Mouse (Mus musculus): ENCODE measurements around the gene Sec24a. TPM values are rescaled to one million over a fixed set of nuclear protein-coding genes. Genes with fewer than 3 reads are reported as not detected.
A peak's percentile ranks its signal among the peaks of the same experiment; 100 is the strongest.
"Not testable (repeated sequence)": the region's sequence is repeated elsewhere in the genome, so short reads cannot be mapped to it uniquely, and the experiment has no call there.

The Sec24a gene
- total RNA-seq, 1 experiment = 10.9 TPM

- peak; percentile 76 for TF ChIP-seq ZNF384 (IDR thresholded peaks at IDR 0.05; ENCODE audit: low read depth, low read length)
- H3K9ac ChIP-seq (ENCODE audit: insufficient read depth, low read depth, low read length, poor library complexity, severe bottlenecking); DNase-seq (ENCODE audit: low read depth, low spot score); H3K4me3 ChIP-seq (ENCODE audit: insufficient read depth in 1 of 2, low read depth in 1 of 2, low read length in 2 of 2, poor library complexity in 1 of 2, severe bottlenecking in 1 of 2); H3K4me1 ChIP-seq (ENCODE audit: control insufficient read depth in 2 of 2, insufficient read depth in 2 of 2, low read length in 2 of 2, poor library complexity in 1 of 2); H3K27ac ChIP-seq (ENCODE audit: insufficient read depth, low read depth, low read length, poor library complexity, severe bottlenecking); H3K9me3 ChIP-seq (ENCODE audit: control insufficient read depth, insufficient read depth, low read depth, low read length); in situ Hi-C loops (cut with MboI; ENCODE audit: low sequenced_read_pairs in 2 of 2, unreplicated experiment in 2 of 2); H3K36me3 ChIP-seq (ENCODE audit: control insufficient read depth, insufficient read depth, low read length, poor library complexity, severe bottlenecking): not testable (repeated sequence)
Measured at GRCm38 (mm10) chr11:51690597-51690996, 72.8 kb downstream of the Sec24a start.

DNA sequence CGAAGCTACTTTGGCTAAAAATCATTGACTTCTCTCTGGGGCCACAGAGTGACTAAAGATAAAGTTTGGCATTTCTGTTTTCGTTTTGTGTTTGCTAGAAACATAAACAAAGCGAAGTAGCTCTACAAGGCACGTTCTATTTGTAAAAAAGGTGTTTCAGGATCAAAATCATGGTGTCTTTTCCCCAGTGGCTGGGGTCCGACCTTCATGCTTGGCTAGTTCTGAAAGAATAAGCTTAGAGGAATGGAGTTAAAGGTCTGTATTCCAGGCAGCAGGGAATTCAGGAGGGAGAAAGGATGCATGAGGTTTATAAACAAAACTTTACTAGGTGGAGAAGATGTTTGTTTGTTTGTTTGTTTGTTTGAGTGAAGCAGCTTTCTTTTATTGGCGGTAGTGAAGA is 74.1 kb downstream of the Sec24a start:
- peak overlapping the region; percentile 99; the same call in 1 of the 2 replicates for H3K9ac ChIP-seq (ENCODE audit: insufficient read depth, low read depth, low read length, poor library complexity, severe bottlenecking)
- peaks cover 7% of the 10 kb centered on the region for H3K36me3 ChIP-seq (ENCODE audit: control insufficient read depth, insufficient read depth, low read length, poor library complexity, severe bottlenecking)
- in situ Hi-C loops (cut with MboI; ENCODE audit: low sequenced_read_pairs in 2 of 2, unreplicated experiment in 2 of 2) = loop anchor here in 1 of 2 experiments (10.0 kb wide), 1 partner anchor 75 kb away; the partner anchor contains the start of gene Nhp2
- DNase-seq (ENCODE audit: low read depth, low spot score) = no peak
- H3K4me1 ChIP-seq (ENCODE audit: control insufficient read depth in 2 of 2, insufficient read depth in 2 of 2, low read length in 2 of 2, poor library complexity in 1 of 2) = no peaks in the 10 kb centered on the region
- H3K9me3 ChIP-seq (ENCODE audit: control insufficient read depth, insufficient read depth, low read depth, low read length) = no peaks in the 10 kb centered on the region
- H3K4me3 ChIP-seq (ENCODE audit: insufficient read depth in 1 of 2, low read depth in 1 of 2, low read length in 2 of 2, poor library complexity in 1 of 2, severe bottlenecking in 1 of 2) = peak overlapping the region; percentile 78 to 92
- no peak for TF ChIP-seq HCFC1 (IDR thresholded peaks at IDR 0.05; ENCODE audit: borderline replicate concordance, insufficient read depth, low read length)
- TF ChIP-seq MAFK (IDR thresholded peaks at IDR 0.05; ENCODE audit: insufficient read depth, low read depth, low read length) = no peak
- TF ChIP-seq ZC3H11A (IDR thresholded peaks at IDR 0.05; ENCODE audit: borderline replicate concordance, low read depth, low read length) = no peak
- TF ChIP-seq ZNF384 (IDR thresholded peaks at IDR 0.05; ENCODE audit: low read depth, low read length) = no peak
- no peak for TF ChIP-seq CHD2 (IDR thresholded peaks at IDR 0.05; ENCODE audit: low read depth, low read length)
- H3K27ac ChIP-seq (ENCODE audit: insufficient read depth, low read depth, low read length, poor library complexity, severe bottlenecking) = peak overlapping the region; percentile 100; the same call in 1 of the 2 replicates

DNA sequence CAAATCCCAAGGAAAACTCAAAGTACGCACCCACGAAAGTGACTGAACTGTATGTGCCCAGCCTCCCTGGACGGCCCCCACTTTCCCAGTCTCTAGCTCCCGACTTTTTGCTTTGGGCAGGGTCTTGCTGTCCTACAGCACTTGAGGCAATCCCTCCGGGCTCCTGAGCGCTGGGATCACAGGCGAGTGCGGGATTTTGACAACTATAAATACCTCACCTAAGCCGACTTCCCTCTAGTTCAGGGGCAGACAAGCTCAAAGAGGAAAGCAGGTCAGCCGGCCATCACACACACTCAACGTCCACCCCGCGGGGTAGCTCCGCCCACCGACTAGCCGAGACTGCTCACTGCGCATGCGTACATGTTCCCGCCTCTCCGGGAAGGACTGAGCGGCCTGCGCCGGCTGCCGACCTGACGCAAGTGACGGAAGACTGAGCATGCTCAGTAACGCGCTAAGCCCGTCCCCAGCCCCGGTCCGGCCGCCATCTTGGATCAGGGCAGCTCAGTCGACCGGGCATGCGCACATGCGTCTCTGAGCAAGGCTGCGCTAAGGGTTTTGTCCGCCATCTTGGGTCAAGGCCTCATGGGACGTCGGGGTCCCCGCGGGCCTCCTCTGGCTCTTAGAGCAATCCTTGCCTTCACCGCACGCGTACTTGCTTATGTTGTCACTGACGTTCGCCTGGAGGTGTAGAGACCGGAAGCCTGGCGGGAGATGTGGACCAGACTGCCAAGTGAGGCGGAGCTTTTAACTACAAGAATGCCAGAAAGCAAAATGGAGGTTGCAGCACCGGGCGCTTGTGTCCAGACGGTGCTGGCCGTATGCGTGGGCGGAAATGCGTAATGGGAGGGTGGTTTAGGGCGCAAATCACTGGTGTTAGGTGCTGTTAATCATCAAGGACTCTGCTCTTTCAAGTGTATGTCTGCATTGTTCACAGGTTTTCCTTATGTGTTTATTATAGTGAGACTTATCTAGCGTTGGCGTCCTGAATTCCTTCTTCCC is 74.8 kb downstream of the Sec24a start, which contains the start of gene 0610009B22Rik:
Gene 0610009B22Rik, minus strand, starts transcription at position 545 of the 999 bp plus-strand sequence.
- Histone ChIP-seq H3K9ac (ENCODE audit: insufficient read depth, low read depth, low read length, poor library complexity, severe bottlenecking) (peak within 1 kb of the TSS; percentile 99), H3K4me1 (ENCODE audit: control insufficient read depth in 2 of 2, insufficient read depth in 2 of 2, low read length in 2 of 2, poor library complexity in 1 of 2) (no peaks in the 10 kb centered on the region), H3K9me3 (ENCODE audit: control insufficient read depth, insufficient read depth, low read depth, low read length) (no peaks in the 10 kb centered on the region), H3K27ac (ENCODE audit: insufficient read depth, low read depth, low read length, poor library complexity, severe bottlenecking) (peak within 1 kb of the TSS; percentile 100), H3K36me3 (ENCODE audit: control insufficient read depth, insufficient read depth, low read length, poor library complexity, severe bottlenecking) (peaks cover 7% of the 10 kb centered on the region), H3K4me3 (ENCODE audit: insufficient read depth in 1 of 2, low read depth in 1 of 2, low read length in 2 of 2, poor library complexity in 1 of 2, severe bottlenecking in 1 of 2) (peak within 1 kb of the TSS; percentile 89 to 92)
- TF ChIP-seq MAFK (IDR thresholded peaks at IDR 0.05; ENCODE audit: insufficient read depth, low read depth, low read length) (no peak), CHD2 (IDR thresholded peaks at IDR 0.05; ENCODE audit: low read depth, low read length) (no peak), HCFC1 (IDR thresholded peaks at IDR 0.05; ENCODE audit: borderline replicate concordance, insufficient read depth, low read length) (peak; percentile 75), ZC3H11A (IDR thresholded peaks at IDR 0.05; ENCODE audit: borderline replicate concordance, low read depth, low read length) (no peak)
- peak; percentile 98 for DNase-seq (ENCODE audit: low read depth, low spot score)
- in situ Hi-C loops (cut with MboI; ENCODE audit: low sequenced_read_pairs in 2 of 2, unreplicated experiment in 2 of 2) = loop anchor here in 1 of 2 experiments (10.0 kb wide), 1 partner anchor 74 kb away; the partner anchor contains the start of gene Nhp2

DNA sequence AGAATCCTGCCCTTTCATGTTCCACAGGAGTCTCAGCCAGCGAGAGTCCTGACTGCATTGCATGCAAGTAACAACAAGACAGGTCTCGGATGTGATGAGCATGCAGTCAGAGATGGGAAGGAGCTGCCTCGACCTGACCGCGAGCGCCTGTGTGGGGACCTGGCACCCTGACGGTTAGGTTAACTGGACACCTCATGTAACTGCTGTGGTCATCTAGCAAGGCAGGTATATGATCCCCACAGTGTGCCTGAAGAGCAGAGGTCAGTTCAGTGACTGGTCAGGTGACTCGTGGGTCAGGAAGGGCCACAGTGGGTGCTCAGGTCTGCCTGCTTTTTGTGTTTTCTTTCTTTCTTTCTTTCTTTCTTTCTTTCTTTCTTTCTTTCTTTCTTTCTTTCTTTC is 81.5 kb downstream of the Sec24a start:
- 0 out of 4 replicates have a peak, but pooled peaks cover 0 to 4% of the 10 kb centered on the region in 2 experiments for H3K4me1 ChIP-seq (ENCODE audit: control insufficient read depth in 2 of 2, insufficient read depth in 2 of 2, low read length in 2 of 2, poor library complexity in 1 of 2)
- no peak overlapping the region for H3K4me3 ChIP-seq (ENCODE audit: insufficient read depth in 1 of 2, low read depth in 1 of 2, low read length in 2 of 2, poor library complexity in 1 of 2, severe bottlenecking in 1 of 2)
- H3K9me3 ChIP-seq (ENCODE audit: control insufficient read depth, insufficient read depth, low read depth, low read length) = no peaks in the 10 kb centered on the region
- no peak for TF ChIP-seq HCFC1 (IDR thresholded peaks at IDR 0.05; ENCODE audit: borderline replicate concordance, insufficient read depth, low read length)
- no peak for TF ChIP-seq MAFK (IDR thresholded peaks at IDR 0.05; ENCODE audit: insufficient read depth, low read depth, low read length)
- no peak for TF ChIP-seq ZNF384 (IDR thresholded peaks at IDR 0.05; ENCODE audit: low read depth, low read length)
- no peak for TF ChIP-seq ZC3H11A (IDR thresholded peaks at IDR 0.05; ENCODE audit: borderline replicate concordance, low read depth, low read length)
- TF ChIP-seq CHD2 (IDR thresholded peaks at IDR 0.05; ENCODE audit: low read depth, low read length) = no peak
- H3K9ac ChIP-seq (ENCODE audit: insufficient read depth, low read depth, low read length, poor library complexity, severe bottlenecking) = no peak overlapping the region
- no peak for DNase-seq (ENCODE audit: low read depth, low spot score)
- in situ Hi-C loops (cut with MboI; ENCODE audit: low sequenced_read_pairs in 2 of 2, unreplicated experiment in 2 of 2) = loop anchor here (5.0 to 10.0 kb wide), 2 partner anchors 65 to 67 kb away; partner anchors contain the start of gene Nhp2 (in 2 of the 2)
- peaks cover 7% of the 10 kb centered on the region for H3K36me3 ChIP-seq (ENCODE audit: control insufficient read depth, insufficient read depth, low read length, poor library complexity, severe bottlenecking)
- no peak overlapping the region for H3K27ac ChIP-seq (ENCODE audit: insufficient read depth, low read depth, low read length, poor library complexity, severe bottlenecking)
